Mouse (Mus musculus) macrophage (primary cell): Measurements from ENCODE around the gene Klf14. TPM values are rescaled to one million over a fixed set of nuclear protein-coding genes. Genes with fewer than 3 reads are reported as not detected.

Experiments
- H3K27ac ChIP-seq: fragments of 350-480 bp; formaldehyde crosslinking; 2 replicates; pipeline ENCODE4 v1.9.0; 2021
- H3K36me3 ChIP-seq: fragments of 350-480 bp; formaldehyde crosslinking; 2 replicates; pipeline ENCODE4 v1.9.0; 2021; ENCODE audit errors: inconsistent target
- H3K4me3 ChIP-seq: fragments of 350-480 bp; formaldehyde crosslinking; 2 replicates; pipeline ENCODE4 v1.9.0; 2021; ENCODE audit errors: inconsistent target
- H3K79me2 ChIP-seq: fragments of 350-480 bp; formaldehyde crosslinking; 2 replicates; pipeline ENCODE4 v1.9.0; 2021; ENCODE audit errors: inconsistent target
- WGBS: methylation state at CpG from one replicate; pipeline ENCODE4 v1.1.7; 2026; ENCODE audit warnings: inconsistent platforms; ENCODE audit not compliant: missing documents; 5-methylcytosine and 5-hydroxymethylcytosine counted together
- polyA plus RNA-seq: library from polyadenylated mRNA; stranded (reverse); fragments of 250-400 nt; gene quantifications from 3 replicates; pipeline ENCODE4 v1.2.4, GENCODE M21; 2018; ENCODE audit warnings: inconsistent platforms

The Klf14 gene
- polyA plus RNA-seq, 1 experiment from 2014 or later: not detected

DNA sequence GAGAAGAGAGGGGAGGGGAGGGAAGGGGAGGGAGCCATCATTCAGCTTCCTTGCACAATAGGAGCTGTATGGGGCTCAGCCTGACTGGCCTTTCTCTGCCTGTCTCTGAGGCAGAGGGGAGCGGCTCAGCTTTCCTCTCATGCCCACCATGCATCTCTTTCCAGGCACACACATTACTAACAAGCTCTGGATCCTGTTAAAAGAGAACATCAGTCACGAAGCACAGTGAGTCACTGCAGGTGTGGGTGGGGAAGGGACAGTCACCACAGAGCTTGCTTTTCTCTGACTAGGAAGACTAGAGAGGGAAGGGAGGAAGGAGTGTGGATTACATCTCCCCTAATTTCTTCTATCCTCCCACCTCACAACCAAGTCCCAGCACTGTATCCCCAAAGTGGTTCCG is 50.9 kb downstream of the Klf14 start:
- Histone ChIP-seq H3K79me2 (no peaks in the 10 kb centered on the region), H3K36me3 (no peaks in the 10 kb centered on the region), H3K27ac (no peak overlapping the region), H3K4me3 (no peak overlapping the region)
- WGBS: 88% methylated on average over 3 of the region's 3 CpGs

Other genes with a start within 250 kb of the Klf14 start
- 0.07 TPM in 1 of 3 replicates, not detected in the others for gene Mest, start 235.5 kb downstream of the Klf14 start, polyA plus RNA-seq
- gene Copg2, start 62.3 kb downstream of the Klf14 start, polyA plus RNA-seq: 17.0 to 28.8 TPM (median 23.3 TPM) in 3 replicates
- gene Tsga13, start 43.5 kb downstream of the Klf14 start, polyA plus RNA-seq: not detected in 3 replicates